Mouse (Mus musculus): ENCODE results near the gene Hgf. TPM values are rescaled to one million over a fixed set of nuclear protein-coding genes. Genes with fewer than 3 reads are reported as not detected.

Hgf gene
- 2.7 and 4.0 TPM in 2 replicates for total RNA-seq (2021)
- long read RNA-seq, experiment 1 = 0 reads
- long read RNA-seq, experiment 2 = 0 reads

- peak; percentile 65 for DNase-seq
These were observed at the start of gene Hgf for GRCm38 (mm10) chr5:16553304-16554047. TSS of gene Hgf (plus strand) at chr5:16553495.

GRCm38 (mm10) chr5:16506702-16507350 lies 46.5 kb upstream of the Hgf start:
- no peak for DNase-seq

GRCm38 (mm10) chr5:16531619-16532277 lies 21.5 kb upstream of the Hgf start:
- DNase-seq = no peak

GRCm38 (mm10) chr5:16538067-16538466 lies 15.2 kb upstream of the Hgf start:
- DNase-seq = no peak

GRCm38 (mm10) chr5:16541561-16542116 lies 11.7 kb upstream of the Hgf start:
- no peak for DNase-seq

- no peak for DNase-seq
These were observed 5.8 kb upstream of the Hgf start for GRCm38 (mm10) chr5:16547490-16547889.

GRCm38 (mm10) chr5:16552647-16553046 lies 648 bp upstream of the Hgf start:
- no peak for DNase-seq

- no peak for DNase-seq
These were observed 7.0 kb downstream of the Hgf start for GRCm38 (mm10) chr5:16560247-16560646.

- DNase-seq = no peak
These were observed 15.7 kb downstream of the Hgf start for GRCm38 (mm10) chr5:16568997-16569396.

GRCm38 (mm10) chr5:16577882-16578742 lies 24.8 kb downstream of the Hgf start:
- DNase-seq = peak; percentile 14

GRCm38 (mm10) chr5:16595699-16596098 lies 42.4 kb downstream of the Hgf start:
- no peak for DNase-seq

GRCm38 (mm10) chr5:16597996-16598395 lies 44.7 kb downstream of the Hgf start:
- no peak for DNase-seq

- DNase-seq = no peak
These were observed 48.2 kb downstream of the Hgf start for GRCm38 (mm10) chr5:16601463-16601862.

- DNase-seq = no peak
These were observed 79.7 kb downstream of the Hgf start for GRCm38 (mm10) chr5:16632996-16633395.

GRCm38 (mm10) chr5:16646417-16646816 lies 93.1 kb downstream of the Hgf start:
- DNase-seq = no peak

GRCm38 (mm10) chr5:16647701-16648100 lies 94.4 kb downstream of the Hgf start:
- DNase-seq = no peak

GRCm38 (mm10) chr5:16650240-16650639 lies 96.9 kb downstream of the Hgf start:
- DNase-seq = no peak

- DNase-seq = no peak
These were observed 100.7 kb downstream of the Hgf start for GRCm38 (mm10) chr5:16654022-16654421.

Data from adrenal gland, postnatal 14 days (tissue).